Mouse (Mus musculus) lung, postnatal 4 days (tissue): Measurements from ENCODE around the gene Gm5426.
A peak's percentile ranks its signal among the peaks of the same experiment; 100 is the strongest.
"Not testable (repeated sequence)": the region's sequence is repeated elsewhere in the genome, so short reads cannot be mapped to it uniquely, and the experiment has no call there.

Source experiments
- DNase-seq, 2 experiments: peaks; one replicate each; pipeline ENCODE4 v3.0.0; 2021

Gene Gm5426

GRCm38 (mm10) chr10:96136451-96136850 is at the start of gene Gm5426:
Gene Gm5426, plus strand, starts transcription at chr10:96136603.
- not testable (repeated sequence) for DNase-seq

- no peak for DNase-seq
Measured at GRCm38 (mm10) chr10:96089744-96090143, 46.7 kb upstream of the Gm5426 start.

- no peak for DNase-seq
Measured at GRCm38 (mm10) chr10:96090388-96090787, 46.0 kb upstream of the Gm5426 start.

GRCm38 (mm10) chr10:96093890-96094531 is 42.4 kb upstream of the Gm5426 start:
- no peak for DNase-seq

DNA sequence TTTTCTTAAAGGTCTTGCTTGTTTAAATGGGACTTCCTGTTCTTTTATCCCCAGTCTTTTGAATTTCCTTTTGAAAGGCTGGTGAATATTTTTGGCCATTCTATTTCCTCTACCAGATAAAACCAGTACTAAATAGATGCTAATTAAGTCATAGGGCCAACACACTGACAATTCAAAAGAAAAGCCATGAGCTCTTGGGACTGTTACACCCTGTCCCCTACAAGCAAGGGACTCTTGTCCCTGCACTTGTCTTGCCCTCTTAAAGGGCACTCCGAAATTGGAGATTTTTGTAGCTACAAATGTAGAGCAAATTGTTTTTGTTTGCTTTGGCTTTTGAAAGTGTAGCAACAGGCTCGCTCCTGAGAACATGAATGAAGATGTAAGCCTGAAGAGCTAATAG is 41.8 kb upstream of the Gm5426 start:
- DNase-seq = no peak

DNA sequence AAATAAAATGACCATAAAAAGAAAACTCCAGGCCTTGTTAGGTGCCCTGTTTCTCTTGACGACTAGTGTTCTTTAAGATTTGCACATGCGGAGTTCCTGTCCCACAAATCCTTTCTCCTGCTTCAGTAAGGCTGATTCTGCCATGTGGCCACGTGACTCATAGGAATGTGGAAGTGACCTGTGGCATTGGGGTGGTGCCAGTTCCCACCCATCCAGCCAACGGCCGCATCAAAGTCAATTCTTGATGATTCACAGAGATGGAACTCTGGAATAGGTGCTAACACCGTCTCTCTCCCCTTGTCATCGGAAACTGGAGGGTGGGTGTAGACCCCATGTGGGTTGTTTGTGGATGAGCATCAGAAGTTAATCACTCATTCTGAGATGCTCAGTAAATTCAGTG is 39.7 kb upstream of the Gm5426 start:
- no peak for DNase-seq

DNA sequence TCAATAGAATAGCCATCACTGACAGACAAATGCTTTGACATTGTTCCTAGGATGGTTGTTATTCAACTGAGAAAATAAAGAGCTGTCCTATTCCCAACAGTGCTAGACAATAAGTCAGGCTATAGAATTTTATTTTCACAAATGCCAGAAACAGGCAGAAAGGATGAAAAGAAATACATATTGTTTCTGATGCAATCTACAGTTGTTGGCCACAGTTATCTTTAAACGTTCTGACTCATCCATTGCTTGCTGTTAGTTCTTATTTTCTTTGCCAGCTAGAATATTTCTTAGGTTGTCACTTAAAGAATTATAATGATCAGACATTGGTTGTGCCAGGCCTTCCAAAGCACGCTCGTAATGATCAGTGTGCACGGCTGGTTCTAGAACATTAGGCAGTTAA is 35.4 kb upstream of the Gm5426 start:
- DNase-seq = no peak

GRCm38 (mm10) chr10:96104158-96104557 is 32.2 kb upstream of the Gm5426 start:
- no peak for DNase-seq

- DNase-seq = no peak
Measured at GRCm38 (mm10) chr10:96104624-96105023, 31.8 kb upstream of the Gm5426 start.

DNA sequence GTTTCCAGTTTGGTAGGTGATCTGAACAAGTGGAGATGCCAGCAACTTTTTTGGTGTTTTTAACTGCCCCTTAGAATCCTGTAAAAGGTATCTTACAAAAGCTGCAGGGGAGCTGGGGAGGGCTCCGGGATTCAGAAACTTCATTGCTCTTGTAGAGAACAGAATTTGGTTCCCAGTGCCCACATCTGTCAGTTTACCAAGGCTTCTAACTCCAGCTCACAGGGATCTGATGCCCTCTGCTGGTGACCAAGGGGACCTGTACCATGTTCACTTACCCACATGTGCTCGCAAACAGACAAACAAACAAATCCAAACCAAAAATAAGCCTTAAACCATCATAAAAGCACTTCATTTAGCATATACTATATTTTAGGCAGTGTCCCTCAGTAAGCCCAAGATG is 31.3 kb upstream of the Gm5426 start:
- no peak for DNase-seq

GRCm38 (mm10) chr10:96106972-96107720 is 29.3 kb upstream of the Gm5426 start:
- DNase-seq = no peak

- DNase-seq = no peak
Measured at GRCm38 (mm10) chr10:96107825-96108224, 28.6 kb upstream of the Gm5426 start.

- no peak for DNase-seq
Measured at GRCm38 (mm10) chr10:96115325-96115724, 21.1 kb upstream of the Gm5426 start.

- no peak for DNase-seq
Measured at GRCm38 (mm10) chr10:96120821-96121220, 15.6 kb upstream of the Gm5426 start.

GRCm38 (mm10) chr10:96121249-96122010 is 15.0 kb upstream of the Gm5426 start:
- DNase-seq = peak in 1 of 2 experiments; percentile 9

GRCm38 (mm10) chr10:96123885-96124284 is 12.5 kb upstream of the Gm5426 start:
- no peak for DNase-seq

DNA sequence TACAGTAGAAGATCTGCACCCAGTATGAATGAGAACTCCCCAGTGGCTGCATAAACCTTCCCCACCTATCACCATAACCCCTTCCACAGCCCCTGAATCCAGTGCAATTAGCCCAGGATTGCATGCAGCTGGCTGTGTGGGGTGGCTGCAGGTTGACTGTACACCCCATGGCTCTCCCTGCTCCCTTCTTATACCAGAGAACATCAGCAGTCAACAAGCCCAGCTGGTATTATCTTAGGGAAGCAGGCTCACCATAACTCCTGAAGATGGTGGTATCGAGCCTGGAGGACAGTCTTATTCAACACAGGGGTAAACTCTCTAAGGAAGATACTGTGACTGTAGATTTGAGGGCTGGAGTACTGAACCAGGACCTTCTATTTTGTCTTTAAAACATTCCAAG is 12.1 kb upstream of the Gm5426 start:
- DNase-seq = no peak

DNA sequence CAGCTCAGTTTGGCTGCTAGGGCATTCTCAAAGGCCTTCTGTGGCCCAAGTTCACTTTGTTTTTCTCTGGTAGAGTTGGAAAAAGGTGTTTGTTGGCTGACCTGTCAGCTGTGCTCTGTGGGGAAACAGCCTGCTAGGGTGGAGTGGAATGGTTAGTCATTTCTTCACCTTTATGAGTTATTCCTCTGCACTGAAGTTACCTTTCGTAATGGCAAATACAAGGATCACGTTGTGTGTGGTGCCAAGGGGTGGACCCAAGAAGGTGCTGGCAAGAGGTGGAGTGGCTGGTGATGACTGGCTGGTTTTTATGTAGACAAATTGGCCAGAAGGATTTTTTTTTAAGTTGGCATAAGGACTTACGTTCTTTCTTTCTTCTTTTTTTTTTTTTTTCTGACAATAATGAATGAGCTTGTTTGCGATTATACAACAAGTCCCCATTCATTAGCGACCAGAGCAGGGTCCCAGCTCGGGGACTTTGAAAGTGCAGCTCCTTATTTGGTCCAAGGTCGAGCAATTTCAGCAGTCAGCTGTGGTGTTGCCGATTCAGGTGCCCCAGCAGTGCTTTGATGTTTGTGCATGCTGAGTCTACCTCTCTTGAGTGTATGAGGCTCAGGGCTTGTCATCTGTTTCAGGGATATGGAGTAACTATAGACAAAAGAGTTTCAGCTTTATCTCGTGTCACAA is 10.5 kb upstream of the Gm5426 start:
- peak in 1 of 2 experiments; percentile 24 for DNase-seq

GRCm38 (mm10) chr10:96129213-96129612 is 7.2 kb upstream of the Gm5426 start:
- DNase-seq = peak in 1 of 2 experiments; percentile 24

DNA sequence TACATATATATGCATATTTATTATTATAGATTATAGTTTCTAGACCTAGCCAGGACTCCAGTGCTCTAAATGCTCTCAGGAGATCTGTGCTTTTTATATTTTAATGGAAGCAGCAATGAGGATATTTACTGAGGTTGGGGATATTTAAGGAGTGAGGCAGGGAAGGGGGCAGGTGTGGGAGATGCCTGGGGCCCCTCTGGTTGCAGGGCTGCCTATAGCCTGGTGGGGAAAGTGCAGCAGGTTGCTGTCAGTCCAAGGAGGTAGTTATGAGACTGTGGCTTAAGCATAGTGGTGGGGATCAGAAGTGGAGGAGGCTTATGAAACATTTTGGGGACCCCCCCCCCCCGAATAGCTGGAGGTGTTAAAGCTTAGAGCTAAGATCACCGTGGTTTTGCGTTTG is 6.0 kb upstream of the Gm5426 start:
- DNase-seq = no peak

- no peak for DNase-seq
Measured at GRCm38 (mm10) chr10:96131112-96131511, 5.3 kb upstream of the Gm5426 start.

- peak; percentile 37 to 77 for DNase-seq
Measured at GRCm38 (mm10) chr10:96132161-96132560, 4.2 kb upstream of the Gm5426 start.

DNA sequence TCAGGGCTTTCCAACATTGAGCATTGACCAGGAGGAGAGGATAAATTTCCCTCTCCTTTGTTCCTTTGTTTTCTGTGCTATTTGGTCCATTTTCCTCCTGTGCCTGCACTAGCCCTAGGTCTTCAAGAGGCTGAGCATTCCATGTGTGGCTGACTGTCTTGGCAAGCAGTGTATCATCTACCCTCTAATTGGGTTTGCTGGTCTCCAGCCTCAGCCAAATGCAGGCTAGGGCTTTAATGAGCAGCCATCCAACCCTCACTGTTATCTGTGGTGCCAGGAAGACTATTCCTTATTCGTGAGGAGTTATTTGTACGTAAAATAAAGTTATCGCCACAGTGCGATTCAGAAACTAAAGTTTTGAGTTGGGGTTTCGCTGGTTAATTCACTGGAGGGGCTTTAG is 2.2 kb downstream of the Gm5426 start:
- no peak for DNase-seq
